Mouse (Mus musculus) liver, embryonic 16.5 days (tissue): ENCODE results near the gene Irx6. TPM values are rescaled to one million over a fixed set of nuclear protein-coding genes. Genes with fewer than 3 reads are reported as not detected.

Experiments
- ATAC-seq: fragments of 200-750 bp; cut with Nextera tagmentation; 2 replicates; pipeline ENCODE4 v1.8.0; 2017; ENCODE audit warnings: low read depth, mild to moderate bottlenecking, moderate number of reproducible peaks, moderate library complexity
- H3K27ac ChIP-seq: fragments of 300-500 bp; sonication (generic); 2 replicates; pipeline ENCODE4 v1.5.1; 2014; ENCODE audit warnings: mild to moderate bottlenecking, low read length
- H3K27me3 ChIP-seq: fragments of 300-500 bp; sonication (generic); 2 replicates; pipeline ENCODE4 v1.6.1; 2014; ENCODE audit warnings: low read depth, low read length, mixed read lengths; ENCODE audit not compliant: control insufficient read depth, insufficient read depth
- H3K36me3 ChIP-seq: fragments of 300-500 bp; sonication (generic); 2 replicates; pipeline ENCODE4 v1.6.1; 2014; ENCODE audit warnings: mild to moderate bottlenecking; ENCODE audit not compliant: control insufficient read depth, insufficient read depth
- H3K4me1 ChIP-seq: fragments of 300-500 bp; sonication (generic); 2 replicates; pipeline ENCODE4 v1.6.1; 2014; ENCODE audit warnings: low read depth, low read length, mixed read lengths; ENCODE audit not compliant: control insufficient read depth
- H3K4me2 ChIP-seq: fragments of 300-500 bp; sonication (generic); 2 replicates; pipeline ENCODE4 v1.6.1; 2014; ENCODE audit warnings: low read depth, low read length, mixed read lengths
- H3K4me3 ChIP-seq: fragments of 300-500 bp; sonication (generic); 2 replicates; pipeline ENCODE4 v1.5.1; 2014; ENCODE audit warnings: low read depth, mild to moderate bottlenecking, low read length
- H3K9ac ChIP-seq: fragments of 300-500 bp; sonication (generic); 2 replicates; pipeline ENCODE4 v1.6.1; 2014; ENCODE audit warnings: low read depth, low read length
- H3K9me3 ChIP-seq: fragments of 300-500 bp; sonication (generic); replicated peaks from 2 replicates; pipeline ENCODE4 v1.6.1; 2016; ENCODE audit warnings: low read length; ENCODE audit not compliant: control insufficient read depth
- WGBS: fragments of 180-500 bp; shearing (Covaris S2); extraction: QIAGEN DNeasy Blood & Tissue Kit; methylation state at CpG from one replicate; pipeline ENCODE4 v1.1.7; 2014; ENCODE audit not compliant: insufficient replicate concordance; 5-methylcytosine and 5-hydroxymethylcytosine counted together
- polyA plus RNA-seq: library from polyadenylated mRNA; unstranded; fragments of >200 nt; fragmentation: Nextera tagmentation; extraction: Ambion mirVana; gene quantifications from 2 replicates; pipeline ENCODE4 v1.2.1, GENCODE M21; 2015

Gene Irx6
- polyA plus RNA-seq, result not detected in 2 replicates

GRCm38 (mm10) chr8:92674244-92675128 lies at the start of gene Irx6:
Irx6 (plus strand) TSS chr8:92674288.
- H3K4me2 ChIP-seq, result no peak within 1 kb of the TSS
- no peaks in the 10 kb centered on the region for H3K9me3 ChIP-seq
- peaks cover 62% of the 10 kb centered on the region for H3K27me3 ChIP-seq
- no peak within 1 kb of the TSS for H3K27ac ChIP-seq
- no peaks in the 10 kb centered on the region for H3K4me1 ChIP-seq
- H3K4me3 ChIP-seq, result no peak within 1 kb of the TSS
- ATAC-seq, result no peak
- no peak within 1 kb of the TSS for H3K9ac ChIP-seq
- 1% methylated on average over 55 of the region's 62 CpGs for WGBS
- no peaks in the 10 kb centered on the region for H3K36me3 ChIP-seq

- Histone ChIP-seq H3K27me3 (no peaks in the 10 kb centered on the region), H3K36me3 (no peaks in the 10 kb centered on the region), H3K4me1 (no peaks in the 10 kb centered on the region), H3K9me3 (no peaks in the 10 kb centered on the region), H3K4me2 (no peak overlapping the region), H3K4me3 (no peak overlapping the region), H3K27ac (no peak overlapping the region), H3K9ac (no peak overlapping the region)
- ATAC-seq, result no peak
- 54% methylated on average over 14 of the region's 14 CpGs for WGBS
Observed at GRCm38 (mm10) chr8:92628711-92629650, 45.1 kb upstream of the Irx6 start.

DNA sequence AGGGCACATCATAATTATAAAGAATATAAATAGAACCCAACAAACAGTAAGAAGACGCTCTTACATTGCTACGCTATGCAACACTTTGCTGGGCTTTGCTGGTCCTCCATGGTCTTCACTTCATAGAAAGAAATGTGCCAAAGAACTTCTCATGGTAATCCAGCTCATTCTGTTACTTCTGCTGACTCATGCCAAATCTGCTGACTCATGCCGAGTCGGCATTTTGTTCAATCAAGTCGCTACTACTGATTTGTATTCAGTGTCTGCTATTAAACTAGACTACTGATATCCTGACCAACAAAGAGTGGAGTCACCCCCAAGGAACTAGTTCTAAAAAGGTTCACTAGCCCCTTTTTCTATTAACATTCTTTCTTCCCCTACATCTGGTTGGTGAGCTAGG lies 40.9 kb upstream of the Irx6 start:
- Histone ChIP-seq H3K27ac (no peak overlapping the region), H3K27me3 (no peaks in the 10 kb centered on the region), H3K36me3 (no peaks in the 10 kb centered on the region), H3K4me3 (no peak overlapping the region), H3K4me2 (no peak overlapping the region), H3K4me1 (no peaks in the 10 kb centered on the region), H3K9me3 (no peaks in the 10 kb centered on the region), H3K9ac (no peak overlapping the region)
- no peak for ATAC-seq
- 76% methylated on average over 5 of the region's 5 CpGs for WGBS

GRCm38 (mm10) chr8:92640820-92641219 lies 33.3 kb upstream of the Irx6 start:
- H3K27me3 ChIP-seq, result no peaks in the 10 kb centered on the region
- H3K9ac ChIP-seq, result no peak overlapping the region
- no peak overlapping the region for H3K4me2 ChIP-seq
- H3K36me3 ChIP-seq, result no peaks in the 10 kb centered on the region
- WGBS, result 68% methylated on average over 8 of the region's 8 CpGs
- no peak overlapping the region for H3K27ac ChIP-seq
- ATAC-seq, result no peak
- no peak overlapping the region for H3K4me3 ChIP-seq
- H3K9me3 ChIP-seq, result no peaks in the 10 kb centered on the region
- no peaks in the 10 kb centered on the region for H3K4me1 ChIP-seq

GRCm38 (mm10) chr8:92646637-92647036 lies 27.5 kb upstream of the Irx6 start:
- no peak overlapping the region for H3K4me2 ChIP-seq
- H3K27me3 ChIP-seq, result no peaks in the 10 kb centered on the region
- no peaks in the 10 kb centered on the region for H3K36me3 ChIP-seq
- H3K4me3 ChIP-seq, result no peak overlapping the region
- no peaks in the 10 kb centered on the region for H3K9me3 ChIP-seq
- H3K27ac ChIP-seq, result no peak overlapping the region
- no peak overlapping the region for H3K9ac ChIP-seq
- no peak for ATAC-seq
- no peaks in the 10 kb centered on the region for H3K4me1 ChIP-seq
- 49% methylated on average over 2 of the region's 2 CpGs for WGBS

- no peaks in the 10 kb centered on the region for H3K9me3 ChIP-seq
- no peak for ATAC-seq
- H3K36me3 ChIP-seq, result no peaks in the 10 kb centered on the region
- H3K4me2 ChIP-seq, result no peak overlapping the region
- no peak overlapping the region for H3K4me3 ChIP-seq
- H3K27me3 ChIP-seq, result no peaks in the 10 kb centered on the region
- no peaks in the 10 kb centered on the region for H3K4me1 ChIP-seq
- 37% methylated on average over 4 of the region's 4 CpGs for WGBS
- H3K27ac ChIP-seq, result no peak overlapping the region
- H3K9ac ChIP-seq, result no peak overlapping the region
Observed at GRCm38 (mm10) chr8:92664207-92664606, 9.9 kb upstream of the Irx6 start.

DNA sequence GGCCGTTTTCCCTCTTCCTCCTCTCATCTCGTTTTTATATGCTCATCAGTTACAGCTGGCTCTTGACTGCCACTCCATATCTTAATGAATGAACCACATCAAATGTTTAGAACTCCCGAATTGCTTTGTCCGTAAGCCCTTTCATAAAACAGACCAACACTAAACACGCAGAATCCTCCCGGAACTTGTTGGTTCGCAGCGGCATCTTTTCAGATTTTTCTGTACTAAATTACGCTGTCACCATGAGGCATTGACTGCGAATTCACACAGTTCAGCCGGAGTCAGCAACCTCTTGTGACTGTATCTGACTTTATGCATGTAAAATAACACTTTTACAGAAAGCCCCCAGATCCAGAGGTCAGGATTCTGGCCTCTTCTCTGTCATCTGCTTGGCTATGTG lies 3.9 kb upstream of the Irx6 start:
- Histone ChIP-seq H3K9ac (no peak overlapping the region), H3K27ac (no peak overlapping the region), H3K36me3 (no peaks in the 10 kb centered on the region), H3K27me3 (peaks cover 30% of the 10 kb centered on the region), H3K4me1 (no peaks in the 10 kb centered on the region), H3K4me2 (no peak overlapping the region), H3K4me3 (no peak overlapping the region), H3K9me3 (no peaks in the 10 kb centered on the region)
- WGBS, result 55% methylated on average over 11 of the region's 11 CpGs
- no peak for ATAC-seq

- no peak for ATAC-seq
- WGBS, result 60% methylated on average over 12 of the region's 12 CpGs
- Histone ChIP-seq H3K4me2 (no peak overlapping the region), H3K9ac (no peak overlapping the region), H3K27ac (no peak overlapping the region), H3K4me3 (no peak overlapping the region), H3K4me1 (no peaks in the 10 kb centered on the region), H3K9me3 (no peaks in the 10 kb centered on the region), H3K27me3 (peaks cover 35% of the 10 kb centered on the region), H3K36me3 (no peaks in the 10 kb centered on the region)
Observed at GRCm38 (mm10) chr8:92670656-92671195, 3.4 kb upstream of the Irx6 start.
